Mouse (Mus musculus): ENCODE data around the gene Flrt2.
"Not testable (repeated sequence)": the region's sequence is repeated elsewhere in the genome, so short reads cannot be mapped to it uniquely, and the experiment has no call there.

Gene Flrt2

GRCm38 (mm10) chr12:95691961-95692767 lies at the start of gene Flrt2:
TSS of gene Flrt2 (plus strand) at chr12:95692226.
- DNase-seq (ENCODE audit: low read depth, low spot score): peak; percentile 82

- peak; percentile 72 for DNase-seq (ENCODE audit: low read depth, low spot score)
Observed at GRCm38 (mm10) chr12:95642226-95642625, 49.8 kb upstream of the Flrt2 start.

GRCm38 (mm10) chr12:95647179-95647578 lies 44.8 kb upstream of the Flrt2 start:
- DNase-seq (ENCODE audit: low read depth, low spot score): not testable (repeated sequence)

- peak; percentile 16 for DNase-seq (ENCODE audit: low read depth, low spot score)
Observed at GRCm38 (mm10) chr12:95652172-95653156, 39.6 kb upstream of the Flrt2 start.

- peak; percentile 20 for DNase-seq (ENCODE audit: low read depth, low spot score)
Observed at GRCm38 (mm10) chr12:95656594-95656993, 35.4 kb upstream of the Flrt2 start.

- DNase-seq (ENCODE audit: low read depth, low spot score): no peak
Observed at GRCm38 (mm10) chr12:95667296-95667695, 24.7 kb upstream of the Flrt2 start.

- DNase-seq (ENCODE audit: low read depth, low spot score): peak; percentile 61
Observed at GRCm38 (mm10) chr12:95675711-95676110, 16.3 kb upstream of the Flrt2 start.

- DNase-seq (ENCODE audit: low read depth, low spot score): peak; percentile 90
Observed at GRCm38 (mm10) chr12:95690819-95691218, 1.2 kb upstream of the Flrt2 start.

- no peak for DNase-seq (ENCODE audit: low read depth, low spot score)
Observed at GRCm38 (mm10) chr12:95692948-95693650, 1.1 kb downstream of the Flrt2 start.

- DNase-seq (ENCODE audit: low read depth, low spot score): peak; percentile 52
Observed at GRCm38 (mm10) chr12:95693651-95694471, 1.8 kb downstream of the Flrt2 start.

GRCm38 (mm10) chr12:95694507-95694906 lies 2.5 kb downstream of the Flrt2 start:
- DNase-seq (ENCODE audit: low read depth, low spot score): no peak

- DNase-seq (ENCODE audit: low read depth, low spot score): peak; percentile 93
Observed at GRCm38 (mm10) chr12:95694991-95695833, 3.2 kb downstream of the Flrt2 start.

- peak; percentile 29 for DNase-seq (ENCODE audit: low read depth, low spot score)
Observed at GRCm38 (mm10) chr12:95695834-95696521, 4.0 kb downstream of the Flrt2 start.

GRCm38 (mm10) chr12:95696522-95697025 lies 4.5 kb downstream of the Flrt2 start:
- DNase-seq (ENCODE audit: low read depth, low spot score): peak; percentile 35

- DNase-seq (ENCODE audit: low read depth, low spot score): peak; percentile 54
Observed at GRCm38 (mm10) chr12:95698556-95698955, 6.5 kb downstream of the Flrt2 start.

- no peak for DNase-seq (ENCODE audit: low read depth, low spot score)
Observed at GRCm38 (mm10) chr12:95700746-95701145, 8.7 kb downstream of the Flrt2 start.

GRCm38 (mm10) chr12:95701580-95701979 lies 9.6 kb downstream of the Flrt2 start:
- no peak for DNase-seq (ENCODE audit: low read depth, low spot score)

- DNase-seq (ENCODE audit: low read depth, low spot score): no peak
Observed at GRCm38 (mm10) chr12:95705006-95705405, 13.0 kb downstream of the Flrt2 start.

- no peak for DNase-seq (ENCODE audit: low read depth, low spot score)
Observed at GRCm38 (mm10) chr12:95723265-95723664, 31.2 kb downstream of the Flrt2 start.
